Mouse (Mus musculus): Measurements from ENCODE around the gene Ankef1.

Gene Ankef1

GRCm38 (mm10) chr2:136600651-136601170, 99.0 kb downstream of the Ankef1 start:
- DNase-seq (ENCODE audit: low spot score in 2 of 2), result no peak

GRCm38 (mm10) chr2:136601206-136601605, 99.5 kb downstream of the Ankef1 start:
- DNase-seq (ENCODE audit: low spot score in 2 of 2), result no peak
